Mouse (Mus musculus): Measurements from ENCODE around the gene Nkx6-2. TPM values are rescaled to one million over a fixed set of nuclear protein-coding genes. Genes with fewer than 3 reads are reported as not detected.
A peak's percentile ranks its signal among the peaks of the same experiment; 100 is the strongest.

Gene Nkx6-2
- polyA plus RNA-seq, 1 experiment from 2014 or later: 0.77 TPM

DNA sequence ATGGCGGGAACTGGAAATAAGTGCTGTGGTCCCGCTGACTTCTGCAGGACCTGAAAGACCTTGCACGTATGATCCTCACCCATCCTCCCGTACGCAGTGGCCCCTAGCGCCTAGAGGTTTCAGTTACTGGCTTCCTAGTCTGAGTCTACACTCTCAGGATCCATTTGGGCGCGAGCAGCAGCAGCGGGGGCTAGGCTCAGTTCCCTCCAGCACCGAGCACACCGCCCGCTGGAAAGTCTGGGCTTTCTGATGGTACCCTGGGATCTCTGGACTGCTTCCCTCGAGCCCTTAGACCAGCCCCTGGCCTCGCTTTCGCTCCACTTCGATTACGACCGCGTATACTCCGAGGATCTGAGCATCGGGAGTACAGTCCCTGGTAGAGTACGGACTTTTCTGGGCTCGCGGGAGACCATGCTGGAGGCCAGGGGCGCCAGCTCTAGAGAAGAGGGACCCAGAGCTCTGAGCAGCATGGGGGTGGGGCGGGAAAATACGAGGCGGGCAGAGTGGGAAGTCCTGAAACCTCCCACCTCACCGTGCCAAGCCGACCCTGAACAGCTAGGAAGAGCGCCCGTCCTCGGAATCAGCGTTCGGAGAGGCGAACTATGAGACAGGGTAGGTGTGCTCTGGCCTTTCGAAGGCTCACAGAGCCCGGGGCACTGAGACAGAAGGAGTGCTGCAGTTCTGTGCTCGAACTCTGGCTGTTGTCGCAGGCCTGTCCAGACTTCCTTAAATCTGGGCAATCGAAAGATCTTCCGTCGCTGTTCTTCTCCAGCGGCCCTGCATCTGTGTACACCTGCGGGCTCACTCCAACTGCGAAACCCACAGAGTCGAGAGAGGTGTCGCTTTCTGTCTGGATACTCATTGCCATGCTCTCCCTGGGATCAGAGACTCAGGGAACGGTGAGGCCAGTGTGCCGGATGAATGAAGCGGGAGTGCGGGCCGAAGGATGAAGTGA is 1.9 kb upstream of the Nkx6-2 start:
- Histone ChIP-seq H3K36me3 (no peaks in the 10 kb centered on the region), H3K4me2 (replicated peaks) (0 out of 2 replicates have a peak overlapping the region, but pooled peaks have one; percentile 3), H3K27ac (no peak overlapping the region), H3K9ac (no peak overlapping the region), H3K27me3 (peaks cover 100% of the 10 kb centered on the region), H3K9me3 (no peaks in the 10 kb centered on the region), H3K4me3 (peak overlapping the region; percentile 10; the same call in 1 of the 2 replicates), H3K4me1 (peaks cover 27% of the 10 kb centered on the region)
- whole genome bisulfite sequencing: 1% methylated on average over 53 of the region's 53 CpGs
- ATAC-seq (ENCODE audit: insufficient number of reproducible peaks, insufficient read depth, low FRiP score, low TSS enrichment): no peak

DNA sequence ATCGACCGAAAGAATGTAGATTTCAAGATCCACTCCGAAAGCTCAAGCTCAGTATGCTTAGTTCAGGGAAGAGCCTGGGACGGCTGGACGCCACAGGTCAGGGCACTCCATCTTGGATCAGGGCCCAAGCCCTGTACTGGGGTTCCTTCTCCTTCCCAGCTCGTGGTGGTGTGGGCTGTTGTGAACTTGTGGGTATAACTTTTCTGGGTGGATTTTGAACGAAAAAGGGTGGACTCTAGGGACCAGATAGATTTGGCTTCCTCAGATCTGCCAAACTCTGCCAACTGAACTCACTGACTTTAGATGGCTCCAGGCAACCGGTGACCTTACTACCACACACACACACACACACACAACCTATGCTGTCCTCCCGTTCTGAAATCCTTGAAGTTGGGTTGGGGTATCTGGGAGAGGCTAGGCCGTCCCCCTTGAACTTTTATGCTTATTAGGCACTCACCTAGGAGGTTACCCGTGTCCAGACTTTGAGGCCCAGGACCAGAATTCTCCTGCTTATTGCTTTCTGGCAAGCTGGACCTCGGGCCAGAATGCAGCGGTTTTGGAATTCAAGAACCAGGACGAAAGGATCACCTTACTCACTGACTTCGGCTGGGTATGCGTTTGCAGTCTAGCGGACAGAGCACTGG is 619 bp upstream of the Nkx6-2 start:
- Histone ChIP-seq H3K4me3 (no peak overlapping the region; the same call in 1 of the 2 replicates), H3K4me2 (replicated peaks) (no peak overlapping the region)

DNA sequence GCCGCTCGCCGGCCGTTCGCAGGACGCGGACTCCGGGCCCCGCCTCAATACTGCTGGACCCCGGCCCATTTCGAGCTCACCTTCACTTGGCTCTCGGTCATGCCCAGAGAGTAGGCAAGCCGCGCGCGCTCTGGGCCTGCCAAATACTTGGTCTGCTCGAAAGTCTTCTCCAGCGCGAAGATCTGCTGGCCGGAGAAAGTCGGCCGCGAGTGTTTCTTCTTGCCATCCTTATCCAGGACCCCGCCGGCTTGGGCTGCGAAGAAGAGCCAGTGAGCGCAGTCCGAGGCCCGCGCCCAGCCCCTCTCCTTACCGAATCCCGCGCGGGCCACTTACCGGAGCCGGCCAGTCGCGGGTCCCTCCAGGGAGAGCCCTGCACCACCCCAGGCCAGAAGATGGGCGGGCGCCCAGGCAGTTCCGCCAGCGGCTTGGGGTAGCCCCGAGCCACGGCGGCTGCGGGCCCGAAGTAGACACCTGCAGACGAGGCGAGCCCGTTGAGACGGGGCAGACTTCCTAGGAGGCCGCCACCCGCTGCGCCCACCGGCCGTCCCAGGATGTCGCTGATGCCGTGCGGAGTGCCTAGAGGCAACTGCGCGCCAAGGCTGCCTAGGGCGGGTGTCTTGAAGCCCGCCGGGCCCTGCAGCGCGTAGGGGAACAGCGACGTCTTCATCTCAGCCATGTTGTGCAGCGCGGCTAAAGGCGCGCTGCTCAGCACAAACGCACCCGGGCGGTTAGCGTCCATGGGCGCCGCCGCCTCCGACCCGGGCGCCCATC is 611 bp downstream of the Nkx6-2 start:
- Histone ChIP-seq H3K27ac (no peak overlapping the region), H3K9me3 (no peaks in the 10 kb centered on the region), H3K4me1 (peaks cover 27% of the 10 kb centered on the region), H3K36me3 (peaks cover 9% of the 10 kb centered on the region; the same call in 1 of the 2 replicates), H3K4me3 (peak overlapping the region; percentile 33), H3K4me2 (replicated peaks) (peak overlapping the region; percentile 53), H3K27me3 (peaks cover 93% of the 10 kb centered on the region), H3K9ac (no peak overlapping the region)
- WGBS: under 1% methylated on average over 82 of the region's 82 CpGs
- ATAC-seq (ENCODE audit: insufficient number of reproducible peaks, insufficient read depth, low FRiP score, low TSS enrichment): no peak

More for the DNA sequence above, 619 bp upstream of the Nkx6-2 start:
- Histone ChIP-seq H3K4me1 (peaks cover 27% of the 10 kb centered on the region), H3K9ac (no peak overlapping the region), H3K27ac (no peak overlapping the region), H3K27me3 (peaks cover 100% of the 10 kb centered on the region), H3K9me3 (no peaks in the 10 kb centered on the region), H3K36me3 (0 out of 2 replicates have a peak, but pooled peaks cover 3% of the 10 kb centered on the region)
- WGBS: 7% methylated on average over 17 of the region's 17 CpGs
- no peak for ATAC-seq (ENCODE audit: insufficient number of reproducible peaks, insufficient read depth, low FRiP score, low TSS enrichment)

DNA sequence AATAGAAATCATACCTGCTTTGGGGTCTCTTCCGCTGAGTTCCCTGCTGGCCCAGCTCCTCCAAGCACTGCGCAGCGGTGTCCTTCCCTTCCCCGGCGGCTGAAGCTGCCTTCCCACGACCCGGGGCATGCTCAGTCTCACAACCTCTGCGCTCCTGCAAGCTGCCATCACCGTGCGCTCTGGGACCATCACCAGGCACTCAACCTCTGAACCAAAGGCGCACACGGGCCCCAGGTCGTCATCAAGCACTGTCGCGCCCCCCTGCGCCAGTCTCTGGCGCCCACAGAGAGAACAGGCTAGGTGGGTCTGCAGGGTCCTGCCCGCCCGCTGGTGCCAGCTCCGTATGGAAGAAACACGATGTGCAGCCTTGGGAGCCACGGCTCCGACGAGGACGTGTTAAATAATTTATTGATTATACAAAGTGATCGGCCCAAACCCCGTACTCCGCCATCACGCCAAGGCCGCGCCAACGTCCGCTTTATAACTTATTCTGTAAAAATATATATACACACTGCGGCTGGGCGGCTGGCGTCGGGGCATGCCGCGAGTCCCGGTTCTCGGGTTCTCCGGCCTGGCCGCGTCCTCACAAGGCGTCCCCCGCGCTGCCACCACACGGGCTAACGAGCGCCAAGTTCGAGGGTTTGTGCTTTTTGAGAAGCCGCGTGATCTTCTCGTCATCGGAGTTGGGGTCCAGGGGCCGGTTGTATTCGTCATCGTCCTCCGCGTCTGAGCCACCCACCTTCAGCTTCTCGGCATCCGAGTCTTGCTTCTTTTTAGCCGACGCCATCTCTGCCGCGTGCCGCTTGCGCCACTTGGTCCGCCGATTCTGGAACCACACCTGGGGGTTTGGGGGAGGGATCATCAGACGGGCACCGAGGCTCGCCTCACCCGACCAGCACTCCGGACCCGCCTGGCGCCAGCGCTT is 1.5 kb downstream of the Nkx6-2 start:
- ATAC-seq (ENCODE audit: insufficient number of reproducible peaks, insufficient read depth, low FRiP score, low TSS enrichment): no peak
- no peaks in the 10 kb centered on the region for H3K9me3 ChIP-seq
- peak overlapping the region; percentile 33 for H3K4me3 ChIP-seq
- peaks cover 27% of the 10 kb centered on the region for H3K4me1 ChIP-seq
- H3K36me3 ChIP-seq: peaks cover 9% of the 10 kb centered on the region; the same call in 1 of the 2 replicates
- H3K9ac ChIP-seq: no peak overlapping the region
- no peak overlapping the region for H3K27ac ChIP-seq
- WGBS: 1% methylated on average over 78 of the region's 78 CpGs
- H3K4me2 ChIP-seq (replicated peaks): peak overlapping the region; percentile 53
- H3K27me3 ChIP-seq: peaks cover 84% of the 10 kb centered on the region

DNA sequence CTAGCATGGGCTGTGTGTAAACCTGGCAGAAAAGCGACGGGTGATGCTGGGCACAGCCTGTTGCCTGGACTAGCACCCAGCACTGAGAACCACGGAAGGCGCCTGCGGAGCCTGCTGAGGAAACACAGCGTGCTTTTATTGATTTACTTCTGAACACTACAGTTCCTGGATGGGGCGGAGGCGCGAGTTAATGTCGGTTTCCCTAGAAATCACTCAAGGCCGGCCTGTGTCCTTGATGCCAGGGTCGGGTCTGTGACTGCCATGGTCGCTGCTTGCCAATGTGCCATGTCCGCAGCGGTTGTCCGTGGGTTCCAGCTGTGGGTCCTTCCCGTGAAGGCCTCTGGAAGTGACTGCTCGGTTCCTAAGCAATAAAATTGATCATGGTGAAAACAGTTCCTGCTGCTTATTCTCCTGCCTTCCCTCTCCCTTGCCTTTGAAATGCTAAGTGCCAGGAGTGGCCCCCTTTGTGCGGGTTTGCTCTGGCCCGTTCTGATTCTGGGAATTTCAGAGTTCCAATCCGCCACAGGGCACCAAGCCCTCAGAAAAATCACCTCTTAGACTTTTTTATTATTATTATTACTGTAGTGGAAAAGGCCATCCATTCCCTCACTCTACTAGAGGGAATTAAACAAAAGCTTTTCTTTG is 3.2 kb downstream of the Nkx6-2 start:
- no peak overlapping the region for H3K4me2 ChIP-seq (replicated peaks)
- H3K9ac ChIP-seq: no peak overlapping the region
- 64% methylated on average over 21 of the region's 21 CpGs for WGBS
- no peak overlapping the region for H3K4me3 ChIP-seq
- no peaks in the 10 kb centered on the region for H3K9me3 ChIP-seq
- peaks cover 67% of the 10 kb centered on the region for H3K27me3 ChIP-seq
- H3K36me3 ChIP-seq: peaks cover 9% of the 10 kb centered on the region; the same call in 1 of the 2 replicates
- H3K27ac ChIP-seq: no peak overlapping the region
- ATAC-seq (ENCODE audit: insufficient number of reproducible peaks, insufficient read depth, low FRiP score, low TSS enrichment): no peak
- H3K4me1 ChIP-seq: peaks cover 19% of the 10 kb centered on the region

DNA sequence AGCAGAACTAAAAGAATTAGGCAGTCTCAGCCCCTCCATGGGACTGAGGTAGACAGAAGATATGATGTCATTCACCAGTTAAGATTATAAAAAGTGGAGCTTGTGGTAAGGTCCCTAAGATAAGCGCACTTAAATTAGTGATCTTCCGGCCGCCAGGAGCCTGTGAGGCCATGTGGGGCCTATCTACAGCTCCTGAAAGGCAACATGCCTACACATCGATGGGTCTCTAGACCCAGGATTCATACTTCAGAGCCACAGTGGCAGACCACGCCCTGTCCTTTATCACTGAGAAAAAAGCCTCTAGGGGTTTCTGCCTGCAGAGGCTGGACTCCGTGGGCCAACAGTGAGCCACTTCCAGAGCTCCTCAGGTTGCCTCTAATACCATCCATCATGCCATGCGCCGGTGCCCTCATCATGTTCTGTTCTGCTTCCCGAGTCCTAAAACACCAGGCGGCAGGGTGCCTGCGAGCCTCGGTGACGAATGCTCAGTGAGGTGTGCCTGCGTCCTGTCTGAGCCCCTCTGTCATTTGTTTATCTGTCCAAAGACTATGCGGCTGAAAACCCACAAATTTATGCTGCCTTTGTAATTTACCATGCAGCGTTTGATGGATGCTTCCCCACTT is 6.4 kb downstream of the Nkx6-2 start:
- ATAC-seq (ENCODE audit: insufficient number of reproducible peaks, insufficient read depth, low FRiP score, low TSS enrichment): no peak

DNA sequence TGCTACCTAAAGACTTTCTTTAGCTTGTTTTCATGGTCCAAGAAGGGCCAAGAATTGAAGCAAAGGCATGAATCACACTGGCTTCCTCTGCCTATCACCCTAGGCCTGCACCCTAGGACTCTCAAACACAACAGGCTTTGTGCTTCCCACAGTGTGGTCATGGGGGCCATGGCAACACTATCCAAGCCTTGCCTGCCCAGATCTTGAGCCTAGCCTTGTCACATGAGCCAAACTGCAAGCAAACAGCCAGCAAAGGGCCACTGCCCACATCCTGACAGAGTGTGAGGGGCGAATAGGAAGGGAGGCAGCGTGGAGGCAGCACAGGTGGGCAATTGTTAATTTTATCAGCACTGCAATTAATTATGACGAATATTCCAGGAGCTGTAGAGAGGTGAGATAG is 9.9 kb downstream of the Nkx6-2 start:
- H3K4me1 ChIP-seq: no peaks in the 10 kb centered on the region
- H3K27me3 ChIP-seq: no peaks in the 10 kb centered on the region
- WGBS: 91% methylated on average over 3 of the region's 3 CpGs
- no peak overlapping the region for H3K4me3 ChIP-seq
- no peak overlapping the region for H3K27ac ChIP-seq
- H3K4me2 ChIP-seq (replicated peaks): no peak overlapping the region
- no peak for ATAC-seq (ENCODE audit: insufficient number of reproducible peaks, insufficient read depth, low FRiP score, low TSS enrichment)
- no peak overlapping the region for H3K9ac ChIP-seq
- peaks cover 6% of the 10 kb centered on the region; the same call in 1 of the 2 replicates for H3K36me3 ChIP-seq
- H3K9me3 ChIP-seq: no peaks in the 10 kb centered on the region

More for the DNA sequence above, 6.4 kb downstream of the Nkx6-2 start:
- WGBS: 82% methylated on average over 16 of the region's 16 CpGs
- H3K27ac ChIP-seq: no peak overlapping the region
- no peak overlapping the region for H3K4me3 ChIP-seq
- H3K9me3 ChIP-seq: no peaks in the 10 kb centered on the region
- H3K4me2 ChIP-seq (replicated peaks): no peak overlapping the region
- peaks cover 35% of the 10 kb centered on the region for H3K27me3 ChIP-seq
- H3K9ac ChIP-seq: no peak overlapping the region
- H3K4me1 ChIP-seq: peaks cover 3% of the 10 kb centered on the region
- peaks cover 9% of the 10 kb centered on the region; the same call in 1 of the 2 replicates for H3K36me3 ChIP-seq

DNA sequence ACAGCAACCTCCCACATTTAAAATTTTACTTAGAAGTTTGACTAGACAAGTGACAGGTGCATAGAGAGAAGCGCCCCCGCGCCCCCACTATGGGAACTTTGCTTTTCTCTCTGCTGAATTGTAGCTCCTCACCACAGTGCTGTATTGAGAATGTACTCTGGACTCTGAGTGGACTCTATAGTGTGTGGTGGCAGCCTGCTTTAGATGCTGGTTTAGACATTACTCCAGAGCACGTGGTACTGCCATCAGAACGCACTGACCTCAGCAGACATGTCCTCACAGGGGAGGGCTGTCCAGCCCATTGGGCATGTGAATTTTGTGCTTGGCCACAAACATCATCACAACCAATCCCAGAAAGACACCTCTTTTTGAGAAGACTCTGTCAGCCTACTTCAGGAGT is 11.8 kb downstream of the Nkx6-2 start:
- Histone ChIP-seq H3K27ac (no peak overlapping the region), H3K9me3 (no peaks in the 10 kb centered on the region), H3K36me3 (0 out of 2 replicates have a peak, but pooled peaks cover 8% of the 10 kb centered on the region), H3K4me3 (no peak overlapping the region), H3K4me1 (no peaks in the 10 kb centered on the region), H3K9ac (no peak overlapping the region), H3K27me3 (no peaks in the 10 kb centered on the region), H3K4me2 (replicated peaks) (no peak overlapping the region)
- 97% methylated on average over 5 of the region's 5 CpGs for WGBS
- ATAC-seq (ENCODE audit: insufficient number of reproducible peaks, insufficient read depth, low FRiP score, low TSS enrichment): no peak

DNA sequence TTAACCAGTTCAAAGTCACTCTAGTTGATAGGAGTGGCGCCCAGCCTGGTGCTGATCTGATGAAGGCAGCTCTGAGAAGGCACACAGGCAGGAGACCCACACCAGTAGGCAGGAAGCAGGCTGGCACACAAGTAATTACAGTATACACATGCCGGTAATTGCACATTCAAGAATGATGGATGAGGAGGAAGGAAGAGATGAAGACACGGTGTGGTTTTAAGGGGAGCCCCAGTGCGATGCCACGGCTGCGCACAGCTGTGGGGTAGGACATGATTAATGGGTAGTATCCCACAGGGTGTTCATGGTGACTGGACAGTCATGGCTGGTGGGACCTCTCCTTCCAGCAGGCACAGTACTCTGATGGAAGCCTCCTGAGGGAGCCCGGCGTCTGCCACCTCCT is 16.1 kb downstream of the Nkx6-2 start:
- no peak overlapping the region for H3K27ac ChIP-seq
- 80% methylated on average over 8 of the region's 8 CpGs for WGBS
- no peak for ATAC-seq (ENCODE audit: insufficient number of reproducible peaks, insufficient read depth, low FRiP score, low TSS enrichment)
- no peak overlapping the region for H3K4me2 ChIP-seq (replicated peaks)
- no peak overlapping the region for H3K9ac ChIP-seq
- no peak overlapping the region for H3K4me3 ChIP-seq
- no peaks in the 10 kb centered on the region for H3K4me1 ChIP-seq
- H3K27me3 ChIP-seq: no peaks in the 10 kb centered on the region
- H3K36me3 ChIP-seq: 0 out of 2 replicates have a peak, but pooled peaks cover 8% of the 10 kb centered on the region
- no peaks in the 10 kb centered on the region for H3K9me3 ChIP-seq

DNA sequence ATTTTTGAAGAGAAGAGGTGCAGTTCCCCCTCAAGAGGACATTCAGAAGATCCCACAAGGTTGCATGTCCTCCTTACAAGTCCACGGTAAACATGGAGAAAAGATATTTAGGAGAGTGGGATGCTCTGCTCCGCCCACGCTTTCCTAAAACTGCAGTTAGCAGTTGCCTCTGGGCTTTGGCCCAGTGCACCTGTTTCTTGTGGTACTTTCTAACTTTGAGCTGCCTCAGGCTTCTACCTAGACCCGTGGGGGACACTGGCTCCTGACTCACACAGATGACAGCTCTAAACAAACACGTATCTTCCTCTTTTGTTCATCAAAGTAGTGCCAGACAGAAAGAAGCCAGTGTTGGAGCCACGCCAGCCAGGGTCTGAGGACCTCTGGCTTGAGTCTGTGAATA is 16.6 kb downstream of the Nkx6-2 start:
- no peaks in the 10 kb centered on the region for H3K4me1 ChIP-seq
- WGBS: 78% methylated on average over 6 of the region's 6 CpGs
- H3K9ac ChIP-seq: no peak overlapping the region
- no peak overlapping the region for H3K27ac ChIP-seq
- H3K9me3 ChIP-seq: no peaks in the 10 kb centered on the region
- no peaks in the 10 kb centered on the region for H3K27me3 ChIP-seq
- no peak overlapping the region for H3K4me3 ChIP-seq
- no peak for ATAC-seq (ENCODE audit: insufficient number of reproducible peaks, insufficient read depth, low FRiP score, low TSS enrichment)
- no peak overlapping the region for H3K4me2 ChIP-seq (replicated peaks)
- H3K36me3 ChIP-seq: 0 out of 2 replicates have a peak, but pooled peaks cover 8% of the 10 kb centered on the region
